ENCODE assay signal across 12 mouse cellular contexts in the genomic region with DNA sequence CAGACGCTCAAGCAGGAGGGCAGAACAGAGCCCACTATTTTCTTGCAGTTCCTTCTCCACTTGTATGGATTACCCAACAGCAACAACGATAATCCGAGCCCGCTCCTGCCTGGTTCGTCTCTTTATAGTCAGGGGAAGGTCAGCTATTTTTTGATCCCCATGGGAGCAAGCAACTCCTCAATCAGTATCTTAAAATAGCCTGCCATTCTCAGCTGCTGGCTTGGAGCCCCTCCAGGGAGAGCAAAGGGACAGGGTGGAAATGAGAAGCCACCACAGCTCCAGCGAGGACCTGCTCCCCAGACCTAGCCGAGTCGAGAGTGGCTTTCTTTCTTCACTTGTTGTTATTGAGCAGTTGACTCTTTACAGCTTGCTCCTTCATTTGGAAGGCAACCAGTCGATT. TPM values are rescaled to one million over a fixed set of nuclear protein-coding genes. Genes with fewer than 3 reads are reported as not detected.
A peak's percentile ranks its signal among the peaks of the same experiment; 100 is the strongest.
DNase-seq lines count a peak whose midpoint lies in the region; ATAC-seq and TF ChIP-seq lines count a peak whose summit lies in the region.
"Had no signal": no experiment of that assay in that cellular context is flagged by ENCODE, and none has a peak within 500 bp of the region (broad histone marks: within the 10 kb centered on the region; RNA-seq: fewer than 3 reads in every experiment).

Gene Tmem182, plus strand, starts transcription at position 251 of the 400 bp plus-strand sequence.

- H3K4me1 ChIP-seq in lung, postnatal 0 days (ENCODE audit: insufficient read depth, low read depth, low read length) = no peaks in the 10 kb centered on the region
- H3K4me1 ChIP-seq in heart, embryonic 11.5 days (ENCODE audit: control insufficient read depth, insufficient read depth, low read length) = peaks cover 7% of the 10 kb centered on the region; the same call in 1 of the 2 replicates
- H3K4me1 ChIP-seq in olfactory bulb, adult 2 months (ENCODE audit: control insufficient read depth, insufficient read depth, low read length) = no peaks in the 10 kb centered on the region
- H3K4me1 ChIP-seq in hindbrain, embryonic 13.5 days (replicated peaks) = no peaks in the 10 kb centered on the region
- H3K4me1 ChIP-seq: forebrain, embryonic 12.5 days; neural tube, embryonic 13.5 days had no signal

- no peak within 1 kb of the TSS for H3K4me3 ChIP-seq in lung, postnatal 0 days (ENCODE audit: low read depth, low read length)
- no peak within 1 kb of the TSS for H3K4me3 ChIP-seq in heart, embryonic 11.5 days (ENCODE audit: low read depth, low read length)
- H3K4me3 ChIP-seq in olfactory bulb, adult 2 months (ENCODE audit: insufficient read depth, low read depth, low read length) = no peak within 1 kb of the TSS
- no peak within 1 kb of the TSS for H3K4me3 ChIP-seq in hindbrain, embryonic 13.5 days
- H3K4me3 ChIP-seq: forebrain, embryonic 12.5 days; layer of hippocampus, adult 2 months; neural tube, embryonic 13.5 days had no signal

- WGBS in lung, postnatal 0 days = 63% methylated on average over 9 of the region's 9 CpGs
- 33% methylated on average over 9 of the region's 9 CpGs for WGBS in heart, embryonic 11.5 days (ENCODE audit: insufficient replicate concordance)
- WGBS in olfactory bulb, adult 2 months = 48% methylated on average over 9 of the region's 9 CpGs
- WGBS in hindbrain, embryonic 13.5 days = 74% methylated on average over 9 of the region's 9 CpGs

- no peak within 1 kb of the TSS for H3K4me2 ChIP-seq in lung, postnatal 0 days (replicated peaks; ENCODE audit: low read depth, low read length)
- peak within 1 kb of the TSS; percentile 36 for H3K4me2 ChIP-seq in heart, embryonic 11.5 days
- no peak within 1 kb of the TSS for H3K4me2 ChIP-seq in hindbrain, embryonic 13.5 days
- H3K4me2 ChIP-seq: forebrain, embryonic 12.5 days; midbrain, embryonic 11.5 days; neural tube, embryonic 13.5 days had no signal

- no peak for TF ChIP-seq CTCF in lung, postnatal 0 days (IDR thresholded peaks at IDR 0.05)
- no peak for TF ChIP-seq CTCF in olfactory bulb, adult 2 months (IDR thresholded peaks at IDR 0.05; ENCODE audit: insufficient read depth, low read depth, low read length)

- H3K27me3 ChIP-seq in lung, postnatal 0 days (replicated peaks; ENCODE audit: insufficient read depth, low read length) = no peaks in the 10 kb centered on the region
- H3K27me3 ChIP-seq in heart, embryonic 11.5 days (ENCODE audit: control insufficient read depth, insufficient read depth, low read length) = no peaks in the 10 kb centered on the region
- no peaks in the 10 kb centered on the region for H3K27me3 ChIP-seq in hindbrain, embryonic 13.5 days
- H3K27me3 ChIP-seq: forebrain, embryonic 12.5 days; neural tube, embryonic 13.5 days had no signal

- no peaks in the 10 kb centered on the region for H3K9me3 ChIP-seq in lung, postnatal 0 days (ENCODE audit: low read length)
- H3K9me3 ChIP-seq in heart, embryonic 11.5 days (replicated peaks; ENCODE audit: control insufficient read depth, low read length) = no peaks in the 10 kb centered on the region
- no peaks in the 10 kb centered on the region for H3K9me3 ChIP-seq in hindbrain, embryonic 13.5 days
- H3K9me3 ChIP-seq: forebrain, embryonic 12.5 days; neural tube, embryonic 13.5 days had no signal

- ATAC-seq in lung, postnatal 0 days = no peak
- ATAC-seq in heart, embryonic 11.5 days (replicated peaks; ENCODE audit: insufficient number of reproducible peaks, low FRiP score, low TSS enrichment) = no peak
- no peak for ATAC-seq in hindbrain, embryonic 13.5 days (ENCODE audit: low FRiP score)
- ATAC-seq: liver, postnatal 0 days had no signal

- H3K27ac ChIP-seq in lung, postnatal 0 days (ENCODE audit: low read length) = no peak within 1 kb of the TSS
- H3K27ac ChIP-seq in heart, embryonic 11.5 days (ENCODE audit: low read depth, low read length) = peak within 1 kb of the TSS; percentile 57
- H3K27ac ChIP-seq in olfactory bulb, adult 2 months (ENCODE audit: insufficient read depth, low read depth, low read length) = no peak within 1 kb of the TSS
- H3K27ac ChIP-seq in hindbrain, embryonic 13.5 days = no peak within 1 kb of the TSS
- H3K27ac ChIP-seq: forebrain, embryonic 12.5 days; layer of hippocampus, adult 2 months; neural tube, embryonic 13.5 days had no signal

- no peak for TF ChIP-seq POLR2A in olfactory bulb, adult 2 months (IDR thresholded peaks at IDR 0.05; ENCODE audit: insufficient read depth, low read depth, low read length)

- H3K9ac ChIP-seq in lung, postnatal 0 days (replicated peaks; ENCODE audit: low read depth) = no peak within 1 kb of the TSS
- no peak within 1 kb of the TSS for H3K9ac ChIP-seq in heart, embryonic 11.5 days (ENCODE audit: low read depth, low read length)
- H3K9ac ChIP-seq in hindbrain, embryonic 13.5 days = no peak within 1 kb of the TSS
- H3K9ac ChIP-seq: forebrain, embryonic 12.5 days; liver, postnatal 0 days; neural tube, embryonic 13.5 days had no signal

- peak; percentile 14 for DNase-seq in lung, postnatal 14 days
- DNase-seq in lung, postnatal 0 days (ENCODE audit: low spot score) = no peak
- DNase-seq in gastrocnemius, postnatal 10 days = peak; percentile 77
- DNase-seq in neural tube, embryonic 10.5 days (ENCODE audit: extremely low spot score, low spot score) = no peak
- DNase-seq: liver, postnatal 0 days had no signal

- TF ChIP-seq EP300 in lung, postnatal 0 days (IDR thresholded peaks at IDR 0.05) = no peak

- H3K36me3 ChIP-seq in lung, postnatal 0 days (ENCODE audit: insufficient read depth, low read length) = no peaks in the 10 kb centered on the region
- H3K36me3 ChIP-seq in heart, embryonic 11.5 days (ENCODE audit: control insufficient read depth, insufficient read depth, low read length) = no peaks in the 10 kb centered on the region
- no peaks in the 10 kb centered on the region for H3K36me3 ChIP-seq in hindbrain, embryonic 13.5 days
- H3K36me3 ChIP-seq: forebrain, embryonic 12.5 days; neural tube, embryonic 13.5 days had no signal

RNA-seq across cellular contexts. Expression of gene Tmem182, which starts in this region (rescaled TPM):
- polyA plus RNA-seq in lung, postnatal 0 days (2015; fragmentation: Nextera tagmentation; extraction: Ambion mirVana) = 0.57 and 1.1 TPM in 2 replicates
- total RNA-seq in gastrocnemius, postnatal 10 days (2021) = 100 to 1,000 TPM; 159 to 177 TPM
- 17.7 and 18.9 TPM in 2 replicates for polyA plus RNA-seq in heart, embryonic 11.5 days (2014; fragmentation: Nextera tagmentation; extraction: Ambion mirVana)
- not detected in 2 replicates for polyA plus RNA-seq in olfactory bulb, adult 2 months (2012; ENCODE audit: insufficient read depth, insufficient read length, low replicate concordance, missing spikeins)
- polyA plus RNA-seq in hindbrain, embryonic 13.5 days (2015; fragmentation: Nextera tagmentation; extraction: Ambion mirVana) = 0.12 TPM in 2 replicates
- polyA plus RNA-seq: midbrain, embryonic 11.5 days had no signal

Comparison
In these comparisons a context has a peak if more than half of its experiments do, and no peak if none do; other contexts are left out.
1. DNase-seq: peak in lung, postnatal 14 days (single experiment) and gastrocnemius, postnatal 10 days (single experiment); none in lung, postnatal 0 days (single experiment) and neural tube, embryonic 10.5 days (single experiment).